Mouse (Mus musculus): ENCODE data around the gene Kprp.
"Not testable (repeated sequence)": the region's sequence is repeated elsewhere in the genome, so short reads cannot be mapped to it uniquely, and the experiment has no call there.

The Kprp gene

GRCm38 (mm10) chr3:92827108-92827507 is at the start of gene Kprp:
Gene Kprp (minus strand): TSS chr3:92827247.
- no peak for DNase-seq (ENCODE audit: low spot score in 2 of 2)

GRCm38 (mm10) chr3:92874180-92874579 is 47.1 kb upstream of the Kprp start:
- no peak for DNase-seq (ENCODE audit: low spot score in 2 of 2)

GRCm38 (mm10) chr3:92870116-92870515 is 43.1 kb upstream of the Kprp start, which contains the start of gene 2310050C09Rik:
Gene 2310050C09Rik (minus strand): TSS chr3:92870216.
- no peak for DNase-seq (ENCODE audit: low spot score in 2 of 2)

- no peak for DNase-seq (ENCODE audit: low spot score in 2 of 2)
Measured at GRCm38 (mm10) chr3:92851186-92851585, 24.1 kb upstream of the Kprp start, which contains the start of gene Lce1l. Gene Lce1l (minus strand): TSS chr3:92851286.

- no peak for DNase-seq (ENCODE audit: low spot score in 2 of 2)
Measured at GRCm38 (mm10) chr3:92825808-92826207, 1.2 kb downstream of the Kprp start.

- DNase-seq (ENCODE audit: low spot score in 2 of 2): not testable (repeated sequence)
Measured at GRCm38 (mm10) chr3:92816036-92816435, 11.0 kb downstream of the Kprp start.

- no peak for DNase-seq (ENCODE audit: low spot score in 2 of 2)
Measured at GRCm38 (mm10) chr3:92815581-92815980, 11.5 kb downstream of the Kprp start.

- no peak for DNase-seq (ENCODE audit: low spot score in 2 of 2)
Measured at GRCm38 (mm10) chr3:92807791-92808190, 19.3 kb downstream of the Kprp start, which contains the start of gene Lce1k. Gene Lce1k (minus strand): TSS chr3:92807891.

GRCm38 (mm10) chr3:92790414-92790813 is 36.6 kb downstream of the Kprp start, which contains the start of gene Lce1j:
Gene Lce1j (minus strand): TSS chr3:92790514.
- no peak for DNase-seq (ENCODE audit: low spot score in 2 of 2)

- no peak for DNase-seq (ENCODE audit: low spot score in 2 of 2)
Measured at GRCm38 (mm10) chr3:92778799-92779198, 48.2 kb downstream of the Kprp start, which contains the start of gene Lce1i. Gene Lce1i (minus strand): TSS chr3:92778899.
